12 mouse cellular contexts compared by ENCODE assay signal in the genomic region with DNA sequence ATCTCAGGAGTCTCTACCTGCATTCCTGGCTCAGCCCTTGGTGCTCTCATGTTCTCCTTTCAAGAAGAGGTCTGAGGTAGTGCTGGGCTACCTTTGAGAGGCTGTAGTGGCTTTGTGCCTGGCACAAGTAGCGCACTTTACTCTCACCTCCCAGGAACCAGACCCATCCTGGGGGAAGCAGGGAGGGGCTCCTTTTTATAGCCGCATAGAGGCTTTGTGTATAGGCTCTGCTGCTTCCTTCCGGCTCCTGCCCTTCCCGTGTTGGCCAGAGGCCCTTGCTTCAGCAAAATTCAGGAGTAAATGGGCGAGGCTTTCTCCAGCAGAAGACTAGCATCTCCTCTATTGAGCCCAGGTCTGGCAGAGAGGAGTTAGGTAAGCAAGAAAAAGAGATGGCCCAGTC. TPM values are rescaled to one million over a fixed set of nuclear protein-coding genes. Genes with fewer than 3 reads are reported as not detected.
A peak's percentile ranks its signal among the peaks of the same experiment; 100 is the strongest.
DNase-seq lines count a peak whose midpoint lies in the region; ATAC-seq and TF ChIP-seq lines count a peak whose summit lies in the region.
"Had no signal": no experiment of that assay in that cellular context is flagged by ENCODE, and none has a peak within 500 bp of the region (broad histone marks: within the 10 kb centered on the region; RNA-seq: fewer than 3 reads in every experiment).

No protein-coding gene starts in this region.

- H3K27me3 ChIP-seq in hindbrain, embryonic 13.5 days, result no peaks in the 10 kb centered on the region
- no peaks in the 10 kb centered on the region for H3K27me3 ChIP-seq in hindbrain, postnatal 0 days (ENCODE audit: insufficient read depth, low read length)
- H3K27me3 ChIP-seq in thymus, adult 2 months (ENCODE audit: control insufficient read depth, insufficient read depth, low read length), result no peaks in the 10 kb centered on the region
- H3K27me3 ChIP-seq in limb, embryonic 15.5 days, result no peaks in the 10 kb centered on the region
- H3K27me3 ChIP-seq in forebrain, embryonic 12.5 days, result no peaks in the 10 kb centered on the region
- no peaks in the 10 kb centered on the region for H3K27me3 ChIP-seq in forebrain, embryonic 10.5 days (ENCODE audit: poor library complexity, severe bottlenecking)
- H3K27me3 ChIP-seq: forebrain, embryonic 13.5 days had no signal

- ATAC-seq in hindbrain, embryonic 13.5 days (ENCODE audit: low FRiP score), result no peak
- no peak for ATAC-seq in hindbrain, postnatal 0 days
- ATAC-seq in limb, embryonic 15.5 days (ENCODE audit: insufficient number of reproducible peaks, low FRiP score, low TSS enrichment, low read depth), result no peak
- no peak for ATAC-seq in forebrain, embryonic 12.5 days (ENCODE audit: low FRiP score)
- ATAC-seq: activated CD4-positive, CD25-positive, alpha-beta regulatory T cell, adult 4 months; forebrain, embryonic 13.5 days had no signal

- H3K4me3 ChIP-seq in hindbrain, embryonic 13.5 days, result no peak overlapping the region
- H3K4me3 ChIP-seq in hindbrain, postnatal 0 days (ENCODE audit: low read length), result no peak overlapping the region
- H3K4me3 ChIP-seq in thymus, adult 2 months (ENCODE audit: control insufficient read depth, insufficient read depth, low read length), result no peak overlapping the region
- no peak overlapping the region for H3K4me3 ChIP-seq in limb, embryonic 15.5 days
- no peak overlapping the region for H3K4me3 ChIP-seq in forebrain, embryonic 12.5 days (replicated peaks)
- H3K4me3 ChIP-seq in forebrain, embryonic 10.5 days, result no peak overlapping the region
- H3K4me3 ChIP-seq: forebrain, embryonic 13.5 days had no signal

- TF ChIP-seq CTCF in hindbrain, postnatal 0 days (IDR thresholded peaks at IDR 0.05; ENCODE audit: low read depth), result no peak
- no peak for TF ChIP-seq CTCF in thymus, adult 2 months (IDR thresholded peaks at IDR 0.05; ENCODE audit: borderline replicate concordance, control insufficient read depth, extremely low read depth, insufficient read depth, low read length, poor library complexity)

- no peak for TF ChIP-seq POLR2A in thymus, adult 2 months (IDR thresholded peaks at IDR 0.05; ENCODE audit: control insufficient read depth, extremely low read depth, insufficient read depth, low read length, poor library complexity)

- H3K27ac ChIP-seq in hindbrain, embryonic 13.5 days, result peak overlapping the region; percentile 3; the same call in 1 of the 2 replicates
- no peak overlapping the region; the same call in 1 of the 2 replicates for H3K27ac ChIP-seq in hindbrain, postnatal 0 days
- no peak overlapping the region for H3K27ac ChIP-seq in thymus, adult 2 months (ENCODE audit: control insufficient read depth, insufficient read depth, low read length)
- 0 out of 2 replicates have a peak overlapping the region, but pooled peaks have one; percentile 17 for H3K27ac ChIP-seq in limb, embryonic 15.5 days
- H3K27ac ChIP-seq in forebrain, embryonic 12.5 days, result no peak overlapping the region
- no peak overlapping the region for H3K27ac ChIP-seq in forebrain, embryonic 10.5 days

- no peak for DNase-seq in hindbrain, postnatal 0 days (ENCODE audit: low spot score)
- peak; percentile 8 for DNase-seq in thymus, postnatal 4 days
- DNase-seq in thymus, adult 2 months, result no peak
- no peak for DNase-seq in frontal cortex, postnatal 14 days (ENCODE audit: low spot score in 2 of 2)
- no peak for DNase-seq in forebrain, embryonic 10.5 days (ENCODE audit: extremely low spot score, low spot score)
- DNase-seq: embryo, embryonic 11 days; right cerebral cortex, postnatal 25 days had no signal

- H3K4me1 ChIP-seq in hindbrain, embryonic 13.5 days (replicated peaks), result peaks cover 96% of the 10 kb centered on the region
- peaks cover 48% of the 10 kb centered on the region for H3K4me1 ChIP-seq in hindbrain, postnatal 0 days (ENCODE audit: insufficient read depth, low read length)
- H3K4me1 ChIP-seq in thymus, adult 2 months (replicated peaks; ENCODE audit: control insufficient read depth, insufficient read depth, low read length), result peaks cover 69% of the 10 kb centered on the region
- H3K4me1 ChIP-seq in limb, embryonic 15.5 days, result peaks cover 69% of the 10 kb centered on the region
- H3K4me1 ChIP-seq in forebrain, embryonic 12.5 days, result peaks cover 71% of the 10 kb centered on the region
- H3K4me1 ChIP-seq in forebrain, embryonic 10.5 days, result peaks cover 64% of the 10 kb centered on the region

- peaks cover 63% of the 10 kb centered on the region for H3K36me3 ChIP-seq in hindbrain, embryonic 13.5 days
- H3K36me3 ChIP-seq in hindbrain, postnatal 0 days (ENCODE audit: insufficient read depth, low read length), result peaks cover 6% of the 10 kb centered on the region; the same call in 1 of the 2 replicates
- H3K36me3 ChIP-seq in thymus, adult 2 months (ENCODE audit: control insufficient read depth, insufficient read depth, low read length), result no peaks in the 10 kb centered on the region
- peaks cover 40% of the 10 kb centered on the region for H3K36me3 ChIP-seq in limb, embryonic 15.5 days
- peaks cover 61% of the 10 kb centered on the region for H3K36me3 ChIP-seq in forebrain, embryonic 12.5 days (replicated peaks)
- peaks cover 89% of the 10 kb centered on the region for H3K36me3 ChIP-seq in forebrain, embryonic 10.5 days (replicated peaks)

- no peak overlapping the region for H3K4me2 ChIP-seq in hindbrain, embryonic 13.5 days
- no peak overlapping the region for H3K4me2 ChIP-seq in hindbrain, postnatal 0 days (ENCODE audit: low read depth, low read length)
- H3K4me2 ChIP-seq in limb, embryonic 15.5 days, result no peak overlapping the region
- no peak overlapping the region for H3K4me2 ChIP-seq in forebrain, embryonic 12.5 days
- H3K4me2 ChIP-seq: forebrain, embryonic 13.5 days had no signal

- no peak overlapping the region for H3K9ac ChIP-seq in hindbrain, embryonic 13.5 days
- no peak overlapping the region for H3K9ac ChIP-seq in hindbrain, postnatal 0 days (replicated peaks; ENCODE audit: low read length)
- no peak overlapping the region for H3K9ac ChIP-seq in limb, embryonic 15.5 days
- H3K9ac ChIP-seq in forebrain, embryonic 12.5 days, result no peak overlapping the region
- H3K9ac ChIP-seq: forebrain, embryonic 13.5 days had no signal

- H3K9me3 ChIP-seq in hindbrain, embryonic 13.5 days, result no peaks in the 10 kb centered on the region
- H3K9me3 ChIP-seq in hindbrain, postnatal 0 days (ENCODE audit: low read length), result no peaks in the 10 kb centered on the region
- H3K9me3 ChIP-seq in limb, embryonic 15.5 days, result no peaks in the 10 kb centered on the region
- no peaks in the 10 kb centered on the region for H3K9me3 ChIP-seq in forebrain, embryonic 12.5 days
- no peaks in the 10 kb centered on the region for H3K9me3 ChIP-seq in forebrain, embryonic 10.5 days
- H3K9me3 ChIP-seq: forebrain, embryonic 13.5 days had no signal

- 85% methylated on average over 5 of the region's 5 CpGs for WGBS in hindbrain, embryonic 13.5 days
- 69% methylated on average over 5 of the region's 5 CpGs for WGBS in hindbrain, postnatal 0 days
- 88% methylated on average over 5 of the region's 5 CpGs for WGBS in thymus, adult 2 months
- 56% methylated on average over 5 of the region's 5 CpGs for WGBS in limb, embryonic 15.5 days
- 79% methylated on average over 5 of the region's 5 CpGs for WGBS in forebrain, embryonic 12.5 days
- WGBS in forebrain, embryonic 10.5 days, result 84% methylated on average over 5 of the region's 5 CpGs

RNA-seq across cellular contexts. Expression of gene Plcg1, which starts 7.3 kb away (rescaled TPM):
- 67.9 and 68.8 TPM in 2 replicates for polyA plus RNA-seq in hindbrain, embryonic 13.5 days (2015; fragmentation: Nextera tagmentation; extraction: Ambion mirVana)
- 111 and 185 TPM in 2 replicates for total RNA-seq in hindbrain, postnatal 0 days (2014; rRNA removed)
- 39.8 and 40.5 TPM in 2 replicates for polyA plus RNA-seq in hindbrain, postnatal 0 days (2015; fragmentation: Nextera tagmentation; extraction: Ambion mirVana)
- 237 and 294 TPM in 2 replicates for polyA plus RNA-seq in thymus, adult 2 months (2012; rRNA removed)
- 41.8 and 51.8 TPM in 2 replicates for polyA plus RNA-seq in limb, embryonic 15.5 days (2015; fragmentation: Nextera tagmentation; extraction: Ambion mirVana)
- polyA plus RNA-seq in forebrain, embryonic 12.5 days (2016; fragmentation: Nextera tagmentation; extraction: Ambion mirVana), result 91.1 and 100 TPM in 2 replicates
- polyA plus RNA-seq in forebrain, embryonic 10.5 days (2016; fragmentation: Nextera tagmentation; extraction: Ambion mirVana), result 59.3 and 61.7 TPM in 2 replicates

Comparison
In these comparisons a context has a peak if more than half of its experiments do, and no peak if none do; other contexts are left out.
1. H3K27ac ChIP-seq: peak in hindbrain, embryonic 13.5 days (single experiment) and limb, embryonic 15.5 days (single experiment); none in hindbrain, postnatal 0 days (single experiment), thymus, adult 2 months (single experiment), forebrain, embryonic 12.5 days (single experiment) and forebrain, embryonic 10.5 days (single experiment).